Mouse (Mus musculus) lung, embryonic 15.5 days (tissue): Measurements from ENCODE around the gene Cyb5d1. TPM values are rescaled to one million over a fixed set of nuclear protein-coding genes. Genes with fewer than 3 reads are reported as not detected.

Source experiments
- ATAC-seq: fragments of 200-750 bp; cut with Nextera tagmentation; 2 replicates; pipeline ENCODE4 v1.8.0; 2017; ENCODE audit warnings: moderate number of reproducible peaks, borderline replicate concordance; ENCODE audit not compliant: low FRiP score, low TSS enrichment; ENCODE audit errors: extremely low read depth
- H3K27ac ChIP-seq: fragments of 300-500 bp; sonication (generic); 2 replicates; pipeline ENCODE4 v1.5.1; 2015; ENCODE audit warnings: moderate library complexity, mild to moderate bottlenecking, inconsistent platforms
- H3K27me3 ChIP-seq: fragments of 300-500 bp; sonication (generic); 2 replicates; pipeline ENCODE4 v1.6.1; 2015; ENCODE audit warnings: inconsistent platforms
- H3K36me3 ChIP-seq: fragments of 300-500 bp; sonication (generic); 2 replicates; pipeline ENCODE4 v1.6.1; 2015; ENCODE audit warnings: inconsistent platforms
- H3K4me1 ChIP-seq: fragments of 300-500 bp; sonication (generic); 2 replicates; pipeline ENCODE4 v1.6.1; 2015; ENCODE audit warnings: inconsistent platforms
- H3K4me2 ChIP-seq: fragments of 300-500 bp; sonication (generic); 2 replicates; pipeline ENCODE4 v1.6.1; 2015; ENCODE audit warnings: inconsistent platforms, mild to moderate bottlenecking, moderate library complexity
- H3K4me3 ChIP-seq: fragments of 300-500 bp; sonication (generic); 2 replicates; pipeline ENCODE4 v1.5.1; 2015; ENCODE audit warnings: mild to moderate bottlenecking, inconsistent platforms
- H3K9ac ChIP-seq: fragments of 300-500 bp; sonication (generic); 2 replicates; pipeline ENCODE4 v1.6.1; 2015; ENCODE audit warnings: inconsistent platforms
- H3K9me3 ChIP-seq: fragments of 300-500 bp; sonication (generic); 2 replicates; pipeline ENCODE4 v1.6.1; 2016; ENCODE audit warnings: inconsistent platforms
- WGBS: fragments of 180-500 bp; shearing (Covaris S2); methylation state at CpG from one replicate; pipeline ENCODE4 v1.1.7; 2015; 5-methylcytosine and 5-hydroxymethylcytosine counted together
- polyA plus RNA-seq: library from polyadenylated mRNA; unstranded; fragments of >200 nt; fragmentation: Nextera tagmentation; extraction: Ambion mirVana; gene quantifications from 2 replicates; pipeline ENCODE4 v1.2.1, GENCODE M21; 2015

The Cyb5d1 gene
- polyA plus RNA-seq, 1 experiment from 2014 or later = 31.5 TPM

DNA sequence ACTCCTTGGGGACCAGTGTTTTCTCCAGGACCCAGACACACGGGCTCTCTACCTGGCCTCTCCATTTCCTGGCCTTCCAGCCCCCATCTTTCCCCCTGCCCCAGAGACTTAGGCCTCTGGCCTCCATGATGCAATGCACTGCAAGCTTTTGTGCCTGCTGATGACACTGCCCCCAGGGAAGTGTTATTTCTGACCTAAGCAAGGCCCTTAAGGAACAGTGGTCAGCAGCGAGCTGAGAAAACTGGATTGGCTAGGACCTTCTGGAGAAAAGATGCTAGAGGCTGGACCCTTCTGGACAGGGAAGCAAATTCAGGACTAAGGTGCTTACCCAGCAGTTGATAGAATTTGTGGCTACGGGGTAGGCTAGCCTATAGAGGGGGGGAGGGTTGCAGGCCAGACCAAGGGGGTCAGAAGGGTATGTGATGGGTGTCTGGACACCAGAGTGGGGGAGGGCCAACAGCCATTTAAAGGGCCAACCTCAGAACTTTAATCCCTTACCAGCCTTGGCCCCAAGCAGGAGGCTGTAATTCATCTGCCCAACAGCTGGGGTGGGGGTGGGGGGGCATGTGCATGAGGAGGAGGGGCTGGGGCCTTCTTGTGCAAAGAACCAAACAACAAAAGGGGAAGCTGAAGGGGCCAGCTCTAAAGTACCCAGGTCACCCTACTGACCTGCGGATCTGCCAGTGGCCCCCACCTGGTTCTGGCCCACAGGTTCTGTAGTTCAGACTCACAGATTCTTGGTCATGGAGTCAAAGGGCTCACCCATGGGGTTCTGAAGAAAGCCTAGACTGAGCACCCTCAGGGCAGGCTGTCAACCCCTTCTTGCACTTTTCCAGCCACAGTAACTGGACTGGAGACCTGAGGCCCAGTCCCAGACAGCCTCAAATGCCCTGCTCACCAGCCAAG, 19.2 kb upstream of the Cyb5d1 start:
- H3K36me3 ChIP-seq = no peaks in the 10 kb centered on the region
- 25% methylated on average over 4 of the region's 4 CpGs for WGBS
- peak overlapping the region; percentile 81 for H3K9ac ChIP-seq
- no peaks in the 10 kb centered on the region for H3K27me3 ChIP-seq
- peaks cover 53% of the 10 kb centered on the region for H3K4me1 ChIP-seq
- H3K9me3 ChIP-seq = no peaks in the 10 kb centered on the region
- H3K4me2 ChIP-seq = peak overlapping the region; percentile 72
- no peak for ATAC-seq
- peak overlapping the region; percentile 96 for H3K27ac ChIP-seq
- peak overlapping the region; percentile 62 for H3K4me3 ChIP-seq

DNA sequence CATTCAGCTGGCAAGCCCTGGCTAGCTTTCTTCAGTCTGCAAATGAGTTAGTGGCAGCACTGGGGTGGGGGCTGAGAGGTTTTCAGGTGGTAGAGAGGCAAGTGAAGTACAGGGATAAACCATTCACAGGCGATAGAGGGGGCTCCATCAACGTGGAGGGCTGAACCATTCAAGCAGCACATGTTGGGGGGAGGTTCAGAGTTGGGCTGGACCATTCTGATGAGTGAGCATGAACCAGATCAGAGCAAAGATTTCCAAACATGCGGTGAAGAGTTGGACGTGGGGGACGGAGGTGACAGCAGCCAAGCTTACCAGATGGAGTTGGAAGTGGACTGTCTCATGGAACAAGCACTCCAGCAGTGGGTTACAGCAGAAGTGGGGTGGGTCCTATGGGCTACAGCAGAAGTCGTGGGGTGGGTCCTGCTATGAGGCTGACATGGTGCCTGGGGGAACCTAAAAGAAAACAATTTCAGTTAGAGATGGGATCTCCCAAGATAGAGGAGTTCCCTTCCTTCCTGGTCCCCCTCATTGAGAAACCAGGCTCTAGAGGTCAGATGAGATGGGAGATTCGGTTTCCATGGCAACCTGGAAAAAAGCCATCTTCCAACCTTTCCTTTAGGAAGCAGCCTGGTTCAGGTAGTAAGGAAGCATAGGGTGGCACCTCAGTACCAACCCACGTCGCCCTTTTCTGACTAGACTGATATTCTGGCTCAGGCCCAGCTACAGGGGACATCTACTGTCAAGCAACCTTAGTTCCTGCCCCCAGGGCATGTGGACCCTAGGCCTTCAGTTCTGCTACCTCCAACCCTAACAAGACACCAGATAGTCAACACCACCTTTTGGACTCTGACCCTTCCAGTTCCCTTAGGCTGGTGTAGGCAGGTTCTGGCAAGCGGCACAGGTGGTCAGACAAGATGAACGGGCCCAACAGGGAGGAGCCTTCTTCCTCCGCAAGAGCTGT, 18.1 kb upstream of the Cyb5d1 start, which contains the start of gene Kdm6b:
Gene Kdm6b, minus strand, starts transcription at position 455 of the 961 bp plus-strand sequence.
- Histone ChIP-seq H3K9me3 (no peaks in the 10 kb centered on the region), H3K27ac (peak within 1 kb of the TSS; percentile 96), H3K4me3 (peak within 1 kb of the TSS; percentile 62), H3K4me1 (peaks cover 51% of the 10 kb centered on the region), H3K9ac (peak within 1 kb of the TSS; percentile 10; the same call in 1 of the 2 replicates), H3K36me3 (no peaks in the 10 kb centered on the region), H3K27me3 (no peaks in the 10 kb centered on the region), H3K4me2 (peak within 1 kb of the TSS; percentile 99)
- 32% methylated on average over 12 of the region's 12 CpGs for WGBS
- ATAC-seq = no peak

DNA sequence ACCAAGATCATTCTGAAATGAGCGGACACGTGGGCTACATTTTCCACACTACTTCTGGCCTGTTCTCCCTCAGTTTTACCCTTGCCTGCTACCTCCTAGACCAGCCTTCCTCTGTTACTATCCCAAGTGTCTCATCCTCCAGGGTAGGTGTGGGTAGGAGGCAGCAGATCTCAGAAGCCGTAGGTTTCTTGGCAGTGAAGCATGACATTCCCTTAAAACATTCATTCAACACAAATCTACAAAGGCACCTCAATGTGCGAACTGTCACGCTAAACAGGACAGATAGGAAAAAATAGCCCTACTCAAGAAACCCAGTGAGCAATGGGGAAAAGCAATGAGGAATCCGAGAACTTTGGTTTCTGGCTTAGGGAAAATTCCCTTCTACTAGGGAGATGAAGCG, 17.1 kb upstream of the Cyb5d1 start:
- Histone ChIP-seq H3K4me1 (peaks cover 60% of the 10 kb centered on the region), H3K4me3 (peak overlapping the region; percentile 6; the same call in 1 of the 2 replicates), H3K36me3 (peaks cover 5% of the 10 kb centered on the region), H3K27ac (peak overlapping the region; percentile 25), H3K9ac (no peak overlapping the region), H3K4me2 (peak overlapping the region; percentile 99), H3K27me3 (no peaks in the 10 kb centered on the region), H3K9me3 (no peaks in the 10 kb centered on the region)
- WGBS = 55% methylated on average over 7 of the region's 7 CpGs
- no peak for ATAC-seq

DNA sequence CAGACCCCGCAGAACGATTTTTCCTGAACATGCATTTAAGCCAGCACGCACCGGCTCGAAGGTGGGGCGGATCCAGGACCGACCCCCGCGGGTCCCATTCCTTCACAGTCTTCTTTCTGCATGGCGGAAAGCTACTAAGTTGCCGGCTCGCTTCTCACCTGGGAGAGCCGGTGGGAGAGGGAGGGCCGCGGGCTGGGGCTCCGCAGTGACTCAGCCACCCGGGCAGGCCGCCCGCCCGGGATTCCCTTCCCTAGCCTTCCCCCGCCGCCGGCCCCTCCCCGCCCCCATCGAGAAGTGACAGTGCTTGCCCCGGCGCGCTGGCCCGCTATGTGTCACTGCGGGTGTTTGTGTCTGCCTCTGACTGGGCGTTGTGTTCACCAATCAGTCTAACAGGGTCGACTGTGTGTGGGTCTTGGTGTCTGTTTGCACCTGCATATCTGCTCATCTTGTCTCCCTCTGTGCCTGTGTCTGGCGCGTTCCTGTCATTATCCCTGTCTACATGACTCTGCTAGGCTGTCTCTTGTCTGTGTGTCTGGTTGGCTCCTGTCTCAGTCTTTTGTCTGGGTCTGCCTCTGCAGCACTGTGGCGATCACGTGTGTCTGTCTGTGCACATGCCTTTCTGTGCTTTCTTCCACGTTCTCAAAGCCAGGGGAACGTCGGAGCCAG, 16.2 kb upstream of the Cyb5d1 start:
- no peaks in the 10 kb centered on the region for H3K9me3 ChIP-seq

DNA sequence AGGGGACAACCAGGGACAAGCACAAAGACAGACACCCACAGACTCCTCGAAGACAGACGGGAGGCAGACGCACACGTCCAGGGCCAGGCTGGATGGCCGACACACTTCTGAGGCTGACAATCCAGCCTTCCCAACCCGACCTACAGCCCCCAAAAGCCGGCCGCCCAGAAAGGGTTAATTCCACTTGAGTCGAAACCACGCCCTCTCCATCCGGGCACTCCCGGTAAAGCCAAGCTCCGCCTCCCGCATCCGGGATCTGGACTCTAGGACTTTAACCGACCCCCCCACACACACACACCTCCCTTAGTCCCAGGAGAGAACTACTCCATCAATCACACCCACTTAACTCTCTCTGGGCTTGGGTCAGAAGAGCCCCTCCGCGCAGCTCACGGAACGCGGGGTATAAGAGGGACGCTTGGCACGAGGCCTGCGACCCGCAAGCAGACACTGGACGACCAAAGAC, 15.7 kb upstream of the Cyb5d1 start:
- H3K4me1 ChIP-seq = peaks cover 53% of the 10 kb centered on the region
- H3K4me2 ChIP-seq = peak overlapping the region; percentile 99

More for the DNA sequence above, 16.2 kb upstream of the Cyb5d1 start:
- Histone ChIP-seq H3K9ac (peak overlapping the region; percentile 44), H3K4me1 (peaks cover 57% of the 10 kb centered on the region), H3K27me3 (no peaks in the 10 kb centered on the region), H3K27ac (peak overlapping the region; percentile 99), H3K4me2 (peak overlapping the region; percentile 99), H3K36me3 (peaks cover 14% of the 10 kb centered on the region), H3K4me3 (peak overlapping the region; percentile 63)
- ATAC-seq = 0 out of 2 replicates have a peak, but pooled peaks have one; percentile 8
- under 1% methylated on average over 39 of the region's 39 CpGs for WGBS

DNA sequence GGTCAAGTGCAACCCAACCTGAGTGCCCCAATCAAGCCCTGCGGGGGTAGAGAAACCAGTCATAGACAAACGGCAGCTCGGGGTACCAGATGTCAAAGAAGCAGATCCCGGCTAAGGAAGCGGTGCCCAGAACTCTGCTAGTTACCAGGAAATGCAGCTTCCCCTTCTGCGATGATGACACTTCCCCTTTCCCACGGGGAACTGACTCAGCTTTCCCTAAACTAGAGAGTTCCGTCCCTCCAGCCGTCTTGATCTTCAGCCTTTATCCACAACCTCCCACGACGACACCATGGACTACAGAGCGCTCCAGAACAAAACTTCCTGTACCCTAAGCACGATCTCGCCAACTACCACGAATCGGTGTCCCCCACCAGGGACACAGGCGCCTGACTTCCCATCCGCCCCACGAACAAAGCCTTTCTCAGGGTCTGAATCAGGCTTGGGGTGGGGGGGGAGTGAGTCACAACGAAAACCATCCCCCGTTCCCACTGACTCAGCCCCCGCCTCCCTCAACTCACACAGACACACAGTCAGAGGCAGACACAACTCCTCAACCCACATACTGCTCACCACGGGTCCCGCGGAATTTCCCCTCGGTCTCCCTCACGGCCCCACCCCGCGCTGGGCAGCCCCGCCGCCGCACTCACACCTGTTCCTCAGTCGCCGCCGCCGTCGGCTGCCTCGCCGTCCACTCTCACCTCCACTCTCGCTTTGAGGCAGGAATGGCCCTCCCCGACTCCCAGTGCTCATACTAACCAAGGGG, 15.1 kb upstream of the Cyb5d1 start:
- Histone ChIP-seq H3K9me3 (no peaks in the 10 kb centered on the region), H3K27ac (peak overlapping the region; percentile 99), H3K36me3 (peaks cover 25% of the 10 kb centered on the region), H3K4me3 (peak overlapping the region; percentile 63), H3K4me2 (peak overlapping the region; percentile 99), H3K4me1 (peaks cover 53% of the 10 kb centered on the region), H3K27me3 (no peaks in the 10 kb centered on the region), H3K9ac (peak overlapping the region; percentile 81)
- under 1% methylated on average over 41 of the region's 41 CpGs for WGBS
- ATAC-seq = peak; percentile 1

More for the DNA sequence above, 15.7 kb upstream of the Cyb5d1 start:
- Histone ChIP-seq H3K27ac (peak overlapping the region; percentile 99), H3K9ac (peak overlapping the region; percentile 81), H3K27me3 (no peaks in the 10 kb centered on the region), H3K36me3 (peaks cover 19% of the 10 kb centered on the region), H3K4me3 (peak overlapping the region; percentile 63), H3K9me3 (no peaks in the 10 kb centered on the region)
- peak; percentile 40 for ATAC-seq
- WGBS = under 1% methylated on average over 26 of the region's 26 CpGs

DNA sequence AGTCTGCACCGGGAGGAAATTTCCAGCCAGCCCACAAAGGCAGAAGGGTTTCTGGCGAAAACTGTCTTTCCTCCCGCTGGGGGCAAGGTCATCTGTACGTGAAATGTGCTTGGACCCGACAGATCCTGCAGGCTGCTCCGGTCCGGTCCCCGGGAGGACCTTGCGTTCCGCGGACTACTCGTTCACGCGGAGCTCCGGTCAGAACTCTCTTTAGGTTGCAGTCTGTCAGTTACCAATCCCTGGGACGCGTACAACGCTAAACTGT, 14.5 kb upstream of the Cyb5d1 start:
- ATAC-seq = no peak
- Histone ChIP-seq H3K4me2 (peak overlapping the region; percentile 99), H3K27me3 (no peaks in the 10 kb centered on the region), H3K4me1 (peaks cover 49% of the 10 kb centered on the region), H3K27ac (peak overlapping the region; percentile 99), H3K4me3 (peak overlapping the region; percentile 63), H3K36me3 (peaks cover 30% of the 10 kb centered on the region), H3K9ac (peak overlapping the region; percentile 81), H3K9me3 (no peaks in the 10 kb centered on the region)
- WGBS = 2% methylated on average over 18 of the region's 18 CpGs

DNA sequence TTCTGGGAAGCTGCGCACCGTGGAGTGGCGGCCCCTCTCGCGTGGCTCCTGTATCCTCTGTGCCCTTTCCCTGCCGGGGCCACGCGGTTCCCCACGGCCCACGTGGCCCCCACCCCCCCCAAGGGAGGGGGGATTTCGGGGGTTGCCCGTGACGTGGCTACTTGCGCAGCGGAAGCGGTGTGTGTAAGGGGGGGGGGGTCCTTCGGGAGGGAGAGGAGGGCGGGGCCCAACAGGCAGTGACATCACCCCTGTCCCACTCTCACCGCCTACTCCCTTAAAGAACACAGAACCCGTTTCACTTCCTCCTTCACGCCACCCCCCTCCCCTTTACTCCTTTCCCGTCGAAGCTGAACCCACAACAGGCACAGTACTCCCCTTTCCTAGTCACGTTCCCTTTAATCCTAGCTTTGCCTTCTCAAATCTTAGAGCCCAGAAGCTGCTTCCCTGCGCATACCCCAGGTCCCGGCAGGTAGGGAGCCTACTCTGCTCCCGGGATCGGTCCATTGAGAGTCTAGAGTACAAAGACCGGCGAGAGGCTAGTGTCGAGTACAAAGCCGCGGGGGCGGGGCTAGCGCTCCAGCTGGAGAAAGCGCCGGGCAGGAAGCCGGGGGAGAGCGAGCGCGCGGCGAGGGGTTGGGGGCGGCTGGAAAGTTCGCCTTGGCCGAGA, 14.1 kb upstream of the Cyb5d1 start:
- WGBS = under 1% methylated on average over 39 of the region's 46 CpGs
- H3K9me3 ChIP-seq = no peaks in the 10 kb centered on the region
- H3K36me3 ChIP-seq = peaks cover 35% of the 10 kb centered on the region
- ATAC-seq = peak; percentile 68
- H3K4me3 ChIP-seq = peak overlapping the region; percentile 63
- H3K4me1 ChIP-seq = peaks cover 45% of the 10 kb centered on the region
- H3K9ac ChIP-seq = peak overlapping the region; percentile 81
- H3K4me2 ChIP-seq = peak overlapping the region; percentile 99
- H3K27me3 ChIP-seq = no peaks in the 10 kb centered on the region
- H3K27ac ChIP-seq = peak overlapping the region; percentile 99

DNA sequence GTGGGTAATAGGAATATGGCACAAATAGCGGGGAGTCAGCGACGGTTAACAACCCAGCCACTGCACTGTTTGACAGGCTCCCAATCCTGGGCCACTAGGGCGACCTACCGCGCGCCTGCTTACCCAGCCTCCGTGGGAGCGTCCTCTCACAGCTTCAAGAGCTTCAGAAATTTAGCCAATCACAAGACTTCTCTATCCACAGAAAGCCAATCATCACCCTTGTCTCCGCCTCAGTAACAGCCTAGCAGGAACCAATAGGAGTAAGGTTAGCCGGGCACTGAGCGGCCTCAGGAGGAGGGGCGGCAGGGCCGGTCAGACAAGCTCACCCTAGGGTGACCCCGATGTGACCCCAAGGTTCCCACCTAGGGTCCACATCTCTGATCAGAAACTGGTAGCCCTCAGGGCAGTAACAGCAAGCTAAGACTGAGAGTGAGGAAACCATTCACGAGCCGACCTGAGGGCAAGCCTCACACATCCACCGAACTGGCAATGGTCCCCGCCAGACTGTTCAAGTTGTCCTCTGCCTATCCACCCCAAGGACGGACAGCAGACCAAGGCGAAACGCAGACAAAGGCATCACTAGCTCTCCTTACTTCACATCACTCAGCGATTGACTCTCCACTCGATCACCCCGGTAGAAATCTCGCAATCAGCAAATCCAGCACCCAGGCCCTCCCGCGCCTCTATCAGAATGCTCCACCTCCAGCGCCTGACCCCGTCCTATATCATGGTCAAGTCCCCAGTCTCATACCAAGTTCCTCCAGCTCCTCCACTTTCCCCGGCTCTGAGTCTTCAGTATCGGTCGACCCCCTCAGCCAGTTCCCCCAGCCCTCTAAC, 13.3 kb upstream of the Cyb5d1 start:
- WGBS = under 1% methylated on average over 33 of the region's 33 CpGs
- ATAC-seq = peak; percentile 73
- peaks cover 37% of the 10 kb centered on the region for H3K4me1 ChIP-seq
- peaks cover 42% of the 10 kb centered on the region for H3K36me3 ChIP-seq
- H3K27ac ChIP-seq = peak overlapping the region; percentile 99
- peak overlapping the region; percentile 99 for H3K4me2 ChIP-seq
- H3K9ac ChIP-seq = peak overlapping the region; percentile 81
- no peaks in the 10 kb centered on the region for H3K27me3 ChIP-seq
- no peaks in the 10 kb centered on the region for H3K9me3 ChIP-seq
- peak overlapping the region; percentile 63 for H3K4me3 ChIP-seq

DNA sequence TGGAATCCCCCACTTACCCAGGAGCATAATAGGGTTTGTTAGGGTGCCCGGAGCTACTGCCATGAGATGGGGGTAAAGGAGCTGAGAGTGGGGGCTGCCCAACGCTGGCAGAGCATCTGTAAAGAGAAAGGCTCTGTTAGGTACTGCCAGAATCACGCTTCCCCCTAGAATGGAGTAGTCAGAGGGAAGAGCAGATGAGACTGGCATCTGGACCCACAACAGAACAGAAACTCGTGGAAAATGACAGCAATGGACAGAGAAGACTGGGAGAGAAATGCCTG, 12.2 kb upstream of the Cyb5d1 start:
- peak overlapping the region; percentile 99 for H3K4me2 ChIP-seq
- H3K9ac ChIP-seq = peak overlapping the region; percentile 5; the same call in 1 of the 2 replicates
- WGBS = 77% methylated on average over 4 of the region's 4 CpGs
- peaks cover 52% of the 10 kb centered on the region for H3K36me3 ChIP-seq
- ATAC-seq = no peak
- no peaks in the 10 kb centered on the region for H3K9me3 ChIP-seq
- H3K4me1 ChIP-seq = peaks cover 26% of the 10 kb centered on the region
- no peak overlapping the region for H3K27ac ChIP-seq
- H3K27me3 ChIP-seq = no peaks in the 10 kb centered on the region
- peak overlapping the region; percentile 63 for H3K4me3 ChIP-seq
